Mouse (Mus musculus) hindbrain, embryonic 14.5 days (tissue): ENCODE measurements around the gene Trmu. TPM values are rescaled to one million over a fixed set of nuclear protein-coding genes. Genes with fewer than 3 reads are reported as not detected.

ENCODE experiments used
- ATAC-seq: fragments of 200-750 bp; cut with Nextera tagmentation; 2 replicates; pipeline ENCODE4 v1.8.0; 2017; ENCODE audit warnings: moderate number of reproducible peaks, mild to moderate bottlenecking, moderate TSS enrichment, moderate library complexity; ENCODE audit not compliant: low FRiP score
- DNase-seq: peaks from one replicate; pipeline ENCODE4 v3.0.0-alpha.2; 2015; ENCODE audit warnings: low spot score
- H3K27ac ChIP-seq: fragments of 300-500 bp; sonication (generic); 2 replicates; pipeline ENCODE4 v1.5.1; 2014; ENCODE audit warnings: mild to moderate bottlenecking, moderate library complexity
- H3K27me3 ChIP-seq: fragments of 300-500 bp; sonication (generic); 2 replicates; pipeline ENCODE4 v1.6.1; 2014; ENCODE audit warnings: mild to moderate bottlenecking, low read length, mixed read lengths; ENCODE audit not compliant: control insufficient read depth, insufficient read depth
- H3K36me3 ChIP-seq: fragments of 300-500 bp; sonication (generic); replicated peaks from 2 replicates; pipeline ENCODE4 v1.6.1; 2014; ENCODE audit not compliant: control insufficient read depth, insufficient read depth
- H3K4me1 ChIP-seq: fragments of 300-500 bp; sonication (generic); replicated peaks from 2 replicates; pipeline ENCODE4 v1.6.1; 2014; ENCODE audit warnings: antibody characterized with exemption, low read length, mixed read lengths; ENCODE audit not compliant: control insufficient read depth, insufficient read depth
- H3K4me2 ChIP-seq: fragments of 300-500 bp; sonication (generic); replicated peaks from 2 replicates; pipeline ENCODE4 v1.6.1; 2014; ENCODE audit warnings: mild to moderate bottlenecking, moderate library complexity
- H3K4me3 ChIP-seq: fragments of 300-500 bp; sonication (generic); replicated peaks from 2 replicates; pipeline ENCODE4 v1.5.1; 2014; ENCODE audit warnings: mild to moderate bottlenecking, low read length
- H3K9ac ChIP-seq: fragments of 300-500 bp; sonication (generic); 2 replicates; pipeline ENCODE4 v1.6.1; 2014
- H3K9me3 ChIP-seq: fragments of 300-500 bp; sonication (generic); 2 replicates; pipeline ENCODE4 v1.6.1; 2016; ENCODE audit warnings: low read length; ENCODE audit not compliant: control insufficient read depth
- WGBS: fragments of 180-500 bp; shearing (Covaris S2); extraction: QIAGEN DNeasy Blood & Tissue Kit; methylation state at CpG from one replicate; pipeline ENCODE4 v1.1.7; 2014; 5-methylcytosine and 5-hydroxymethylcytosine counted together
- polyA plus RNA-seq: library from polyadenylated mRNA; unstranded; fragments of >200 nt; fragmentation: Nextera tagmentation; extraction: Ambion mirVana; gene quantifications from 2 replicates; pipeline ENCODE4 v1.2.1, GENCODE M21; 2014

Gene Trmu
- polyA plus RNA-seq, 1 experiment from 2014 or later = 30.9 TPM

- no peak overlapping the region for H3K4me2 ChIP-seq
- DNase-seq = no peak
- no peaks in the 10 kb centered on the region for H3K4me1 ChIP-seq
- H3K27ac ChIP-seq = peak overlapping the region; percentile 47; the same call in 1 of the 2 replicates
- H3K9me3 ChIP-seq = no peaks in the 10 kb centered on the region
- 0 out of 2 replicates have a peak, but pooled peaks have one; percentile 32 for ATAC-seq
- peaks cover 75% of the 10 kb centered on the region for H3K36me3 ChIP-seq
- WGBS = 64% methylated on average over 10 of the region's 10 CpGs
- no peaks in the 10 kb centered on the region for H3K27me3 ChIP-seq
- H3K9ac ChIP-seq = no peak overlapping the region
- H3K4me3 ChIP-seq = no peak overlapping the region
Observed at GRCm38 (mm10) chr15:85891971-85892370, 12.9 kb downstream of the Trmu start.

DNA sequence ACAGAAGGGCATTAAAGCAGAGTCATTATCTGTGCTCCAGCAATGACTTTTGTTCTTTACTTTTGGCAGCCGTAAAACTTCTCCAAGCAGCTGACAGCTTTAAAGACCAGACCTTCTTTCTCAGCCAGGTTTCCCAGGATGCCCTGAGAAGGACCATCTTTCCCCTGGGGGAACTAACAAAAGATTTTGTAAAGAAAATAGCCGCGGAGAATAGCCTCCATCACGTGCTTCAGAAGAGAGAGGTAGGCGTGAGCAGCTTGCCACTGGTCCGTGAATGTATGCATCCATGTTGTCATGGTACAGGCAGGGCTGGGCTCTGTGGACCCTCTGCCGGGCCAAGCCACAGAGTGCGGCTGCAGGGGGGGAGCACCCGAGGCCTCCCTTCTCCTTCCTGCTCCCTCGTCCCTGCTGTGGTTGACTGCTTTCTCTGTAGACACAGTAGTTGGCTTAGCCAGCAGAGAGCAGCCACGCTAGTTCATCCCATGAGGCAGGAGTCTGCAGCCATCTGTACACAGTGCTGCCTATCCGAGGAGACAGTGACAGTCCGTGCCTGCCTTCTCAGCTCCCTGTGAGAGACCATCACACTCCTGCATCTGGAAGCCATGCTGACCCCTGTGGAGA is 13.5 kb downstream of the Trmu start:
- DNase-seq = peak; percentile 37
- H3K27ac ChIP-seq = peak overlapping the region; percentile 65
- no peak overlapping the region for H3K4me2 ChIP-seq
- 34% methylated on average over 13 of the region's 13 CpGs for WGBS
- ATAC-seq = peak; percentile 84
- H3K36me3 ChIP-seq = peaks cover 78% of the 10 kb centered on the region
- no peak overlapping the region for H3K9ac ChIP-seq
- H3K27me3 ChIP-seq = no peaks in the 10 kb centered on the region
- no peak overlapping the region for H3K4me3 ChIP-seq
- H3K9me3 ChIP-seq = no peaks in the 10 kb centered on the region
- no peaks in the 10 kb centered on the region for H3K4me1 ChIP-seq

- Histone ChIP-seq H3K9ac (no peak overlapping the region), H3K4me2 (no peak overlapping the region), H3K36me3 (peaks cover 79% of the 10 kb centered on the region), H3K9me3 (no peaks in the 10 kb centered on the region), H3K4me3 (no peak overlapping the region), H3K27me3 (no peaks in the 10 kb centered on the region), H3K4me1 (no peaks in the 10 kb centered on the region), H3K27ac (no peak overlapping the region; the same call in 1 of the 2 replicates)
- DNase-seq (no peak), ATAC-seq (no peak)
- WGBS = 94% methylated on average over 7 of the region's 7 CpGs
Observed at GRCm38 (mm10) chr15:85893871-85894270, 14.8 kb downstream of the Trmu start.

DNA sequence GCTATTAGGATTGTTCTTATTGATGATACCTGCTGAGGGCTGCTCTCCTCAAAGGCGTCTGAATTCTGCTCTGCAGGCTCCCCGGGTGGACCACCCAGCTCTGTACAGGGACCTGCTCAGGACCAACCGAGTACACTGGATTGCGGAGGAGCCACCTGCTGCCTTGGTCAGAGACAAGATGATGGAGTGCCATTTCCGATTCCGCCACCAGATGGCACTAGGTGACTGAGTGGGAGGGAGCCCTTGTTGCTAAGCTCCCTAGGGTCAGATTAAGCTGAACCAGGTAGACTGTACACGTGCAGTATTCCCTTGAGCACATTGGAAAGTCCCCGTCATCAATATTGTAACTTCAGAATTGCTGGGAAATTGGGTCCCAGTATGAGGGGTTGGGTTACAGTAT is 17.2 kb downstream of the Trmu start:
- DNase-seq = peak; percentile 92
- no peaks in the 10 kb centered on the region for H3K27me3 ChIP-seq
- H3K9ac ChIP-seq = no peak overlapping the region
- H3K27ac ChIP-seq = no peak overlapping the region
- H3K9me3 ChIP-seq = no peaks in the 10 kb centered on the region
- peaks cover 63% of the 10 kb centered on the region for H3K36me3 ChIP-seq
- 14% methylated on average over 8 of the region's 8 CpGs for WGBS
- 0 out of 2 replicates have a peak, but pooled peaks have one; percentile 15 for ATAC-seq
- H3K4me2 ChIP-seq = no peak overlapping the region
- H3K4me1 ChIP-seq = no peaks in the 10 kb centered on the region
- H3K4me3 ChIP-seq = no peak overlapping the region

GRCm38 (mm10) chr15:85897113-85897512 is 18.0 kb downstream of the Trmu start:
- Histone ChIP-seq H3K9me3 (no peaks in the 10 kb centered on the region), H3K4me1 (no peaks in the 10 kb centered on the region), H3K27me3 (no peaks in the 10 kb centered on the region), H3K9ac (no peak overlapping the region), H3K4me3 (no peak overlapping the region), H3K36me3 (peaks cover 57% of the 10 kb centered on the region), H3K4me2 (no peak overlapping the region), H3K27ac (no peak overlapping the region)
- no peak for ATAC-seq
- WGBS = 78% methylated on average over 10 of the region's 10 CpGs
- DNase-seq = no peak

DNA sequence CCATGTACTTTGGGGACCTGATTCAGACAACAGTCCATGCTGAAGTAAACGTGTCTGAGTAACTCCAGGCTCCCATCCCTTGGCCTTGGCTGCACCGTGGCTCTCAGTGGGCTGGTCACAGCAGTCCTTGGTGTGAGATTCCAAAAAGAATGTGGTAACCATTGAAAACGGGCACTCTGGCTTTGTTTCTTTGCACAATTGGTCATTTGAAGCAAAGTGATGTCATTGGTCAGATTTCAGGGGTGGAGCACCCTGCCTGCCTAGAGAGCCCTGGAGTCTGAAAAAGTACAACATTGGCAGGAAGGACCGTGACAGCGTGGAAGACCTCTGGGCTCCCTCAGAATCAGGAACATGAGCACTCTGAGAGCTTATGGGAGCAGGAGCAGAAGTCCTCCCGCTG is 20.3 kb downstream of the Trmu start:
- H3K27me3 ChIP-seq = no peaks in the 10 kb centered on the region
- no peak overlapping the region for H3K4me2 ChIP-seq
- no peaks in the 10 kb centered on the region for H3K4me1 ChIP-seq
- no peak overlapping the region for H3K9ac ChIP-seq
- DNase-seq (no peak), ATAC-seq (no peak)
- H3K9me3 ChIP-seq = no peaks in the 10 kb centered on the region
- H3K4me3 ChIP-seq = no peak overlapping the region
- 49% methylated on average over 6 of the region's 6 CpGs for WGBS
- no peak overlapping the region for H3K27ac ChIP-seq
- H3K36me3 ChIP-seq = peaks cover 35% of the 10 kb centered on the region

GRCm38 (mm10) chr15:85900318-85900717 is 21.2 kb downstream of the Trmu start:
- no peak for ATAC-seq
- Histone ChIP-seq H3K36me3 (peaks cover 26% of the 10 kb centered on the region), H3K9me3 (no peaks in the 10 kb centered on the region), H3K4me1 (no peaks in the 10 kb centered on the region), H3K4me2 (no peak overlapping the region), H3K4me3 (no peak overlapping the region), H3K27ac (no peak overlapping the region), H3K9ac (no peak overlapping the region), H3K27me3 (no peaks in the 10 kb centered on the region)
- WGBS = 80% methylated on average over 8 of the region's 8 CpGs
- no peak for DNase-seq

DNA sequence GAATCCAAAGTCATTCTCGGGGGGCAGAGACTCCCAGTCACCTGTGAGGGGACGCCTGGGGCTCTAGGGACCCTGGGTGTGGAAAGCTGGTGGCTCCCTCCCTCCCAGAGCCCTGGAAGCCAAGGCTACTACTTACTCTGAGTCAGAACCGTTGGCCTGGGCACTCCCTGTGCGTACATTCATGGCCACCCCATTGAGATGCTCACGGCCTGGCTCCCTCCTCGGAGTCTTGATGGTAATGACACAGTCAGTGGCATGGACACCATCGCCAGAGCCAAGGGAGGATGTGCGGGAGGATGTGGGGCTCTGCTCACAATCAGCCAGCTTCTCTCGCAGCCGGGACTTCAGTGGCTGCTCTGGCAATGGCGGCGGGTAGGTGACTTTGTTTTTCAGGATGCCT is 21.7 kb downstream of the Trmu start:
- Histone ChIP-seq H3K4me1 (no peaks in the 10 kb centered on the region), H3K36me3 (peaks cover 21% of the 10 kb centered on the region), H3K9me3 (no peaks in the 10 kb centered on the region), H3K27ac (no peak overlapping the region), H3K27me3 (no peaks in the 10 kb centered on the region), H3K4me3 (no peak overlapping the region), H3K4me2 (no peak overlapping the region), H3K9ac (no peak overlapping the region)
- 80% methylated on average over 12 of the region's 12 CpGs for WGBS
- ATAC-seq (no peak), DNase-seq (no peak)

- no peak overlapping the region for H3K27ac ChIP-seq
- H3K9ac ChIP-seq = no peak overlapping the region
- no peaks in the 10 kb centered on the region for H3K4me1 ChIP-seq
- H3K4me2 ChIP-seq = no peak overlapping the region
- no peak overlapping the region for H3K4me3 ChIP-seq
- H3K27me3 ChIP-seq = no peaks in the 10 kb centered on the region
- 0 out of 2 replicates have a peak, but pooled peaks have one; percentile 26 for ATAC-seq
- WGBS = 87% methylated on average over 10 of the region's 10 CpGs
- peaks cover 9% of the 10 kb centered on the region for H3K36me3 ChIP-seq
- no peaks in the 10 kb centered on the region for H3K9me3 ChIP-seq
- DNase-seq = no peak
Observed at GRCm38 (mm10) chr15:85902505-85902904, 23.4 kb downstream of the Trmu start.

DNA sequence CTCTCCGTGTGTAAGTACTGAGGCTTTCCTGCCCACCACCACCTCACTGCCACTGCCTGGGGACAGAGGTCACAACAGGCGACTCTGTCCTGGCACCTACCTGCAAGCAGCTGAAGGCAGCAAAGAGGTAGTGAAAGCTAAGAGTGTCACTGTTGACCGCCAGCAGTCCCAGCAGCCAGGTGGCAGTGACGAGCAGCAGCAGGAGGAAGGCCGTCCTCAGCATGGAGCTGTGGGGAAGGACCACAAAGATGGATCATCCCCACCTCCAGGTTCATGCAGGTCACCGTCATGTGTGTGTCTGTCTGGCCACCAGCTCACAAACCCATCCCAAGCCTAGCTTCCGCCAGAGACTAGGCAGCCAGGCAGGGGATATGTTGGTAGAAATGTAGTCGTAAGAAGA is 24.7 kb downstream of the Trmu start:
- no peak overlapping the region for H3K4me2 ChIP-seq

More for the DNA sequence above, 24.7 kb downstream of the Trmu start:
- Histone ChIP-seq H3K9me3 (no peaks in the 10 kb centered on the region), H3K27me3 (no peaks in the 10 kb centered on the region), H3K4me1 (no peaks in the 10 kb centered on the region), H3K27ac (no peak overlapping the region), H3K36me3 (no peaks in the 10 kb centered on the region), H3K9ac (no peak overlapping the region), H3K4me3 (no peak overlapping the region)
- 74% methylated on average over 8 of the region's 8 CpGs for WGBS
- ATAC-seq (no peak), DNase-seq (no peak)
